Mouse (Mus musculus) myocyte (in vitro differentiated cells): ENCODE data around the gene Tnnc1. TPM values are rescaled to one million over a fixed set of nuclear protein-coding genes. Genes with fewer than 3 reads are reported as not detected.

Source experiments
- H3K27me3 ChIP-seq: one replicate; pipeline ENCODE4 v1.6.1; 2011; ENCODE audit not compliant: control insufficient read depth, insufficient read depth, insufficient read length
- H3K36me3 ChIP-seq: one replicate; pipeline ENCODE4 v1.6.1; 2011; ENCODE audit not compliant: control insufficient read depth, insufficient read depth
- H3K4me2 ChIP-seq: one replicate; pipeline ENCODE4 v1.6.1; 2011; ENCODE audit warnings: low read depth, control low read depth
- H3K4me3 ChIP-seq: one replicate; pipeline ENCODE4 v1.5.1; 2011; ENCODE audit warnings: mild to moderate bottlenecking, control low read depth, moderate library complexity
- H3K79me2 ChIP-seq: one replicate; pipeline ENCODE4 v1.6.1; 2011; ENCODE audit not compliant: control insufficient read depth, insufficient read depth
- H3ac ChIP-seq: one replicate; pipeline ENCODE4 v1.6.1; 2011; ENCODE audit not compliant: control insufficient read depth, insufficient read length
- CEBPB ChIP-seq: IDR thresholded peaks from 2 replicates; pipeline ENCODE4 v1.6.1; 2011; ENCODE audit warnings: mild to moderate bottlenecking, moderate library complexity; ENCODE audit not compliant: poor library complexity, insufficient read depth, severe bottlenecking
- E2F4 ChIP-seq: IDR thresholded peaks from one replicate; pipeline ENCODE4 v1.6.1; 2011; ENCODE audit warnings: mild to moderate bottlenecking, control low read depth, moderate library complexity; ENCODE audit not compliant: insufficient read depth
- MAX ChIP-seq: IDR thresholded peaks from one replicate; pipeline ENCODE4 v1.6.1; 2011; ENCODE audit warnings: low read depth, mild to moderate bottlenecking, control low read depth
- MYOD1 ChIP-seq, 3 experiments: IDR thresholded peaks; one replicate each; pipeline ENCODE4 v1.6.1; 2011; ENCODE audit warnings: control low read depth in 2 of 3, low read depth in 2 of 3, mild to moderate bottlenecking in 2 of 3, moderate library complexity in 1 of 3; ENCODE audit not compliant: insufficient read length in 2 of 3, control insufficient read depth in 1 of 3
- MYOG ChIP-seq, 3 experiments: IDR thresholded peaks; one replicate each; pipeline ENCODE4 v1.6.1; 2011; ENCODE audit warnings: control low read depth in 2 of 3, low read depth in 2 of 3, mild to moderate bottlenecking in 2 of 3; ENCODE audit not compliant: insufficient read length in 2 of 3, control insufficient read depth in 1 of 3, insufficient read depth in 1 of 3
- POLR2A ChIP-seq: IDR thresholded peaks from one replicate; pipeline ENCODE4 v1.6.1; 2011; ENCODE audit warnings: low read depth, mild to moderate bottlenecking, control low read depth, moderate library complexity; ENCODE audit not compliant: insufficient read length
- POLR2AphosphoS2 ChIP-seq: IDR thresholded peaks from one replicate; pipeline ENCODE4 v1.6.1; 2011; ENCODE audit warnings: low read depth, control low read depth; ENCODE audit not compliant: insufficient read length
- REST ChIP-seq: IDR thresholded peaks from one replicate; pipeline ENCODE4 v1.6.1; 2011; ENCODE audit warnings: mild to moderate bottlenecking, control low read depth, moderate library complexity; ENCODE audit not compliant: insufficient read depth, insufficient read length
- SRF ChIP-seq: IDR thresholded peaks from one replicate; pipeline ENCODE4 v1.6.1; 2011; ENCODE audit warnings: low read depth; ENCODE audit not compliant: control insufficient read depth, insufficient read length
- TCF12 ChIP-seq: IDR thresholded peaks from one replicate; pipeline ENCODE4 v1.6.1; 2011; ENCODE audit warnings: mild to moderate bottlenecking, control low read depth; ENCODE audit not compliant: poor library complexity, insufficient read depth, severe bottlenecking
- TCF3 ChIP-seq: IDR thresholded peaks from one replicate; pipeline ENCODE4 v1.6.1; 2011; ENCODE audit warnings: low read depth, control low read depth; ENCODE audit not compliant: insufficient read length
- USF1 ChIP-seq: IDR thresholded peaks from one replicate; pipeline ENCODE4 v1.6.1; 2011; ENCODE audit warnings: low read depth, mild to moderate bottlenecking, control low read depth, moderate library complexity
- polyA plus RNA-seq: library from polyadenylated mRNA; unstranded; fragments of >200 nt; fragmentation: generic; extraction: Trizol; gene quantifications from one replicate; pipeline ENCODE4 v1.2.1, GENCODE M21; 2012; ENCODE audit warnings: missing spikeins

Tnnc1 gene
- polyA plus RNA-seq, 1 experiment = 7,028 TPM

GRCm38 (mm10) chr14:31228234-31228633 lies 20.1 kb downstream of the Tnnc1 start:
- H3K36me3 ChIP-seq = no peaks in the 10 kb centered on the region
- no peak overlapping the region for H3K4me3 ChIP-seq
- peaks cover 6% of the 10 kb centered on the region for H3K27me3 ChIP-seq
- TF ChIP-seq MYOG (IDR thresholded peaks at IDR 0.05; ENCODE audit: control insufficient read depth in 1 of 3, insufficient read depth in 1 of 3, insufficient read length in 2 of 3, low read depth in 2 of 3) (no peak), SRF (no peak), POLR2A (no peak), USF1 (no peak), REST (no peak), MYOD1 (IDR thresholded peaks at IDR 0.05; ENCODE audit: control insufficient read depth in 1 of 3, insufficient read length in 2 of 3, low read depth in 2 of 3) (no peak), POLR2AphosphoS2 (no peak), TCF12 (no peak), TCF3 (no peak), MAX (no peak), E2F4 (no peak)
- H3ac ChIP-seq = no peak overlapping the region
- no peak overlapping the region for H3K4me2 ChIP-seq
- no peaks in the 10 kb centered on the region for H3K79me2 ChIP-seq

GRCm38 (mm10) chr14:31230442-31230841 lies 22.3 kb downstream of the Tnnc1 start:
- Histone ChIP-seq H3K36me3 (no peaks in the 10 kb centered on the region), H3K27me3 (peaks cover 6% of the 10 kb centered on the region), H3K79me2 (no peaks in the 10 kb centered on the region), H3ac (no peak overlapping the region), H3K4me2 (no peak overlapping the region), H3K4me3 (no peak overlapping the region)
- TF ChIP-seq CEBPB (no peak), USF1 (no peak), TCF12 (no peak), MYOD1 (IDR thresholded peaks at IDR 0.05; ENCODE audit: control insufficient read depth in 1 of 3, insufficient read length in 2 of 3, low read depth in 2 of 3) (no peak)

GRCm38 (mm10) chr14:31232404-31233069 lies 24.4 kb downstream of the Tnnc1 start:
- Histone ChIP-seq H3K27me3 (peaks cover 6% of the 10 kb centered on the region), H3K4me3 (no peak overlapping the region), H3ac (no peak overlapping the region), H3K36me3 (no peaks in the 10 kb centered on the region), H3K4me2 (no peak overlapping the region), H3K79me2 (no peaks in the 10 kb centered on the region)
- no peak for TF ChIP-seq E2F4
- no peak for TF ChIP-seq TCF12
- TF ChIP-seq CEBPB = no peak
- TF ChIP-seq USF1 = no peak
- no peak for TF ChIP-seq POLR2A
- TF ChIP-seq SRF = no peak
- TF ChIP-seq MAX = no peak
- no peak for TF ChIP-seq REST
- TF ChIP-seq POLR2AphosphoS2 = no peak
- TF ChIP-seq MYOG (IDR thresholded peaks at IDR 0.05; ENCODE audit: control insufficient read depth in 1 of 3, insufficient read depth in 1 of 3, insufficient read length in 2 of 3, low read depth in 2 of 3) = no peak
- no peak for TF ChIP-seq MYOD1 (IDR thresholded peaks at IDR 0.05; ENCODE audit: control insufficient read depth in 1 of 3, insufficient read length in 2 of 3, low read depth in 2 of 3)

DNA sequence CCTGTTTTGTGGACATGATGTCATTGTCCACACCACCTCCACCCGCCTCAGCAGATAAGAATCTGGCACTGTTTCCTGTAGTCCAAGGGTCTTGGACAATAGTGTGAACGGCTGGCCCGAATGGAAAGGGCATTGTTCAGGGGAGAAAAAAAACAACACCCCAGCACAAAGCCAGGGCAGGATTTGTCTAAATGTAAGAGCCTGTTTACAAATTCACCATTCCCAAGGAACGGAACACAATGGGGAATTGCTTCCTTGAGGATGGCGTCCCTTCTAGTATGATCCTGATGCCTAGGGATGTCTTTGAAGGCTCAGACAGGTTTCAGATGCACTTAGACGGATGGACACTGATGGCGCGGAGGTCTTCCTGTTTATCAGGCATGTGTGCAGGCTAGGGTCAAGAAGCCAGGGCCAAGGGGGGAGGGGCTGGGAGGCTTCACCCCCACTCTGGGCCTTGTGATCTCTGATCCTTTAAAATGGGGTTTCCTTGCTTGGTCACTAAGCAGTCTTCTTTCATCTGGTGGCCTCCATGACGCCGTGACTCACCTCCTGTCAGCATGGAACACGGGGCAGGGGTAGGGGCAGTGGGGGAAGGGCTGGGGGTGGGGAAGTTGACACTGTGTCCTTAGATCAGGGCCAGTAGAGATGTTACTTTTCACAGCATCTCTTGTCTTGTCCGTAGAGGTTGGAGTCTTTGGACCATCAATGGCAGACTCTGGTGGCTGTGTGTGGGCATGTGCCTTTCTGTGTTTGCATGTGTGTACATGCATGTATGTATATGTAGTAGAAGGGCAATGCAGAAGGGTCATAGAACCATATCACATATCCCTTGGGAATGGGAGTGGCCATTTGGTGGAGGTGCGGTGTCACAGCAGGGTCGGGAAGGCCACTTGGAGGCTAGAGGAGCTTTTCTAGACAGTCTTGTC lies 25.2 kb downstream of the Tnnc1 start:
- Histone ChIP-seq H3K4me2 (no peak overlapping the region), H3ac (no peak overlapping the region), H3K27me3 (peaks cover 6% of the 10 kb centered on the region), H3K79me2 (no peaks in the 10 kb centered on the region), H3K4me3 (no peak overlapping the region), H3K36me3 (no peaks in the 10 kb centered on the region)
- no peak for TF ChIP-seq POLR2AphosphoS2
- TF ChIP-seq MAX = no peak
- no peak for TF ChIP-seq E2F4
- no peak for TF ChIP-seq CEBPB
- no peak for TF ChIP-seq MYOD1 (IDR thresholded peaks at IDR 0.05; ENCODE audit: control insufficient read depth in 1 of 3, insufficient read length in 2 of 3, low read depth in 2 of 3)
- TF ChIP-seq USF1 = no peak
- no peak for TF ChIP-seq TCF12
